Mouse (Mus musculus): ENCODE results near the gene Tmem206. TPM values are rescaled to one million over a fixed set of nuclear protein-coding genes. Genes with fewer than 3 reads are reported as not detected.

Tmem206 gene
- polyA plus RNA-seq, 1 experiment, result 20.2 TPM

DNA sequence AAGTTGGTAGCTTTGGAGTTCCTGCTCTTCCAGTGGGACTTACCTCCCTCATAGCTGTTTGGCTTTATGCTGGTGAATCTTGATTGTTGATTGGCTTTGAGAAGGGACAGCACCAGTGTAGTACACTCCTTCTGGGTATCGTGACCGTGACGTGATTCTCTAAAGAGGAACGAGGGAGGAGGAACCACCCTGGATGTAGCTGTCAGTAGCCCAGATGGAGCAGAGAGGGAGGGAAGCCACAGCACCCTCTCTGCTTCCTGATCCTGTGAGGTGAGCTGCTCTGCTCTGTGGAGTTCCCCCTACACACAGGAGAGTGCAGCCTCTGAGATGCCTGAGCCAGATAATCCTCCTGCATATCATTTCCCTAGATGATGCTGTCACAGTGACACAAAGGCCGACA lies 8.8 kb downstream of the Tmem206 start:
- peak overlapping the region; percentile 47 for H3K4me3 ChIP-seq (ENCODE audit: control insufficient read depth, low read depth, low read length)
- no peaks in the 10 kb centered on the region for H3K36me3 ChIP-seq (ENCODE audit: control insufficient read depth, insufficient read depth, low read length)
- H3K27me3 ChIP-seq (ENCODE audit: control insufficient read depth, insufficient read depth, low read length), result no peaks in the 10 kb centered on the region
- TF ChIP-seq POLR2A (IDR thresholded peaks at IDR 0.05; ENCODE audit: control insufficient read depth, low read depth, low read length), result no peak
- no peak for TF ChIP-seq CTCF (IDR thresholded peaks at IDR 0.05; ENCODE audit: control insufficient read depth, insufficient read depth, insufficient replicate concordance, low read depth, low read length)
- H3K4me1 ChIP-seq (ENCODE audit: control insufficient read depth, insufficient read depth, low read length), result peaks cover 2% of the 10 kb centered on the region; the same call in 1 of the 2 replicates
- no peak overlapping the region for H3K27ac ChIP-seq (ENCODE audit: control insufficient read depth, insufficient read depth, low read depth, low read length)

DNA sequence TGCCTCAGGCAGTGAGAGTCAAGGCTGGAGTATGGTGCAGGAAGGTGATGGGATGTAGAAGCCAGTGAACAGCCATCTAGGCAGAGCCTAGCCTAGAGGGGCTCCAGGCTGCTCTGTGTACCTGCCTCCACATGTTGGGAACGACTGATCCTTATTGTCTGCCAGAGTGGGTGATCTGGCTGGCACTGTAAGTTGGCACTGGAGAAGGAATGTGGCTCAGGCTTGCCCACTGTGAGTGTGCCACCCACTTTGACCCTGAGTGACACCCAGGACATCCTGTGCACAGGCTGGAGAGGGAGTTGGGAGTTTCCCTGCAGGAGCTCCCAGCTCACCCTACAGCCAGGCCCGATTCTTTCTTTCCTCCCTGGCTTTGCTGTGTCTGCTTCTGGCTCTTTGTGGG lies 14.2 kb downstream of the Tmem206 start:
- no peak overlapping the region for H3K4me3 ChIP-seq (ENCODE audit: control insufficient read depth, low read depth, low read length)
- TF ChIP-seq CTCF (IDR thresholded peaks at IDR 0.05; ENCODE audit: control insufficient read depth, insufficient read depth, insufficient replicate concordance, low read depth, low read length) (no peak), POLR2A (IDR thresholded peaks at IDR 0.05; ENCODE audit: control insufficient read depth, low read depth, low read length) (no peak)
- no peak overlapping the region for H3K27ac ChIP-seq (ENCODE audit: control insufficient read depth, insufficient read depth, low read depth, low read length)
- H3K4me1 ChIP-seq (ENCODE audit: control insufficient read depth, insufficient read depth, low read length), result no peaks in the 10 kb centered on the region
- no peaks in the 10 kb centered on the region for H3K27me3 ChIP-seq (ENCODE audit: control insufficient read depth, insufficient read depth, low read length)
- no peaks in the 10 kb centered on the region for H3K36me3 ChIP-seq (ENCODE audit: control insufficient read depth, insufficient read depth, low read length)

DNA sequence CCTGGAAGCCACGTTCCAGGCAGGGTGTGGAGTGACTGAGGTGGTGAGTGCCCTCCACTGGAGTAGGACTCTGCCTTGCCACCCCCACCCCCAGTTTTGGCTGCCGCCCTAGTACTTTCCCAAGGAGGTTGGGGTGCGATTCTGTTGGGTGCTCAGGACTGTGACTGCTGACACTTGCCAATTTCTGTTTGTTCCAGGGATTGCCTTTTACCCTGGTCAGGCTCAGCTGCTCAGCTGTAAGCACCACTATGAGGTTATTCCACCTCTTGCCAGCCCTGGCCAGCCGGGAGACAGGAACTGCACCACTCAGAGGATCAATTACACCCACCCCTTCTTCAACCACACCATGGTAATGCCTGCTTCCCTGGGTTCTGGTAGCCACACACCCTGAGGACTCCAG lies 14.8 kb downstream of the Tmem206 start:
- no peaks in the 10 kb centered on the region for H3K4me1 ChIP-seq (ENCODE audit: control insufficient read depth, insufficient read depth, low read length)
- no peak overlapping the region for H3K4me3 ChIP-seq (ENCODE audit: control insufficient read depth, low read depth, low read length)
- no peak overlapping the region for H3K27ac ChIP-seq (ENCODE audit: control insufficient read depth, insufficient read depth, low read depth, low read length)
- no peaks in the 10 kb centered on the region for H3K27me3 ChIP-seq (ENCODE audit: control insufficient read depth, insufficient read depth, low read length)
- no peaks in the 10 kb centered on the region; the same call in 1 of the 2 replicates for H3K36me3 ChIP-seq (ENCODE audit: control insufficient read depth, insufficient read depth, low read length)
- TF ChIP-seq POLR2A (IDR thresholded peaks at IDR 0.05; ENCODE audit: control insufficient read depth, low read depth, low read length) (no peak), CTCF (IDR thresholded peaks at IDR 0.05; ENCODE audit: control insufficient read depth, insufficient read depth, insufficient replicate concordance, low read depth, low read length) (no peak)

DNA sequence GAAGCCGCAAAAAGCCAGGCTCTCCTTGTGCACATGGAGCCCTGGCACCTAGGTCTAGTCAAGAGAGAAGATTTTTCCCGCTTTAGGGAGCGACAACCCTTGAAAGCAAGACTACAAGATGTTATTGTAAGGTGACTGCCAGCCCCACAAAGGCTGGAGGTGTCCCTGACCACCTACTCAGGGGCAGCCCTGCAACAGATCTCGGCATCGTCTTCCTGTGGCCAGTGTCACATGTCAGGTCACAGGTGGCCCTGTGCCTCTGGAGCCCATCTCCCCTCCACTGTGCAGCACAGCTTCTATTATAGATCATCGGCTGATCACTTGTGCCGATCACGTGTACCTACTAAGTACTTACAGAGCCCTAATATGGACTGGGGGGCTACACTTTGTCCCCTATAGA lies 21.9 kb downstream of the Tmem206 start:
- H3K27me3 ChIP-seq (ENCODE audit: control insufficient read depth, insufficient read depth, low read length), result no peaks in the 10 kb centered on the region
- no peak overlapping the region for H3K27ac ChIP-seq (ENCODE audit: control insufficient read depth, insufficient read depth, low read depth, low read length)
- no peaks in the 10 kb centered on the region; the same call in 1 of the 2 replicates for H3K36me3 ChIP-seq (ENCODE audit: control insufficient read depth, insufficient read depth, low read length)
- TF ChIP-seq POLR2A (IDR thresholded peaks at IDR 0.05; ENCODE audit: control insufficient read depth, low read depth, low read length), result no peak
- no peak for TF ChIP-seq CTCF (IDR thresholded peaks at IDR 0.05; ENCODE audit: control insufficient read depth, insufficient read depth, insufficient replicate concordance, low read depth, low read length)
- no peak overlapping the region for H3K4me3 ChIP-seq (ENCODE audit: control insufficient read depth, low read depth, low read length)
- H3K4me1 ChIP-seq (ENCODE audit: control insufficient read depth, insufficient read depth, low read length), result no peaks in the 10 kb centered on the region

DNA sequence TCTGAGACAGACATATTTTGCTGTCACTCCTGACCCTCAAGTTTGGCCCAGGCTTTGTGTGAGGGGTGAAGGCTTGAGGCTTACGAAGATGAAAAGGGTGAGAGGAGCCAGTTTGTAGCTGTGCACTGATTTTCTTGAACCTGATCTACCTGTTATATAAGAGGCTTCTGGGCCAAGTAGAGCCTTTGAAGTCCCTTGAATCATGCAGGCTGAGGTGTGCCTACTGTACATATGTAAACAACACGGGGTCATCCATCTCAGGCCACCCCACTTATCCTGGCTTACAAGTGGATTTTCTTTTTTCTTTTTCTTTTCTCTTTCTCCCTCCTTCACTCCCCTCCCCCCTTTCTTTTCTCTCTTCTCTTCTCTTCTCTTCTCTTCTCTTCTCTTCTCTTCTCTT lies 22.9 kb downstream of the Tmem206 start:
- no peak for TF ChIP-seq POLR2A (IDR thresholded peaks at IDR 0.05; ENCODE audit: control insufficient read depth, low read depth, low read length)
- no peak for TF ChIP-seq CTCF (IDR thresholded peaks at IDR 0.05; ENCODE audit: control insufficient read depth, insufficient read depth, insufficient replicate concordance, low read depth, low read length)
- H3K36me3 ChIP-seq (ENCODE audit: control insufficient read depth, insufficient read depth, low read length), result no peaks in the 10 kb centered on the region; the same call in 1 of the 2 replicates
- no peak overlapping the region for H3K4me3 ChIP-seq (ENCODE audit: control insufficient read depth, low read depth, low read length)
- no peak overlapping the region for H3K27ac ChIP-seq (ENCODE audit: control insufficient read depth, insufficient read depth, low read depth, low read length)
- no peaks in the 10 kb centered on the region for H3K4me1 ChIP-seq (ENCODE audit: control insufficient read depth, insufficient read depth, low read length)
- H3K27me3 ChIP-seq (ENCODE audit: control insufficient read depth, insufficient read depth, low read length), result no peaks in the 10 kb centered on the region

DNA sequence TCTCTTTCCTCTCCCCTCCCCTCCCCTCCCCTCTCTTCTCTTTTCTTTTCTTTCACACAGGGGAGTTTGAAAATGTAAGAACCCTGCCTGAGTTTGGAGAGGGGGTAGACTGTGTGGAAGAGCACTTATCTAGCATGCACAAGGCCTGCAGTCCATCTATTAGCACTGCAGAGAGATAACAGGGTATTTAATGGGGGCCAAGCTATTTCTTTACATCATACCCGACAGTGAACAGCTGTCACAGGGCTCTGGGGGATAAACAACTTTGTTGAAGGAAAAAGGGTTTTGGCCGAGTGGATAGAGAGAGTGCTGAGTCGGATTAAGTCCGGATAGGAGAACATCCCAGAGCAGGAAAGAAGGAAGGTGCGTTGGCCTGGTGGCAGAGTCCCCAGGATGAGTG lies 23.3 kb downstream of the Tmem206 start:
- H3K4me3 ChIP-seq (ENCODE audit: control insufficient read depth, low read depth, low read length), result no peak overlapping the region
- H3K4me1 ChIP-seq (ENCODE audit: control insufficient read depth, insufficient read depth, low read length), result no peaks in the 10 kb centered on the region
- no peaks in the 10 kb centered on the region; the same call in 1 of the 2 replicates for H3K36me3 ChIP-seq (ENCODE audit: control insufficient read depth, insufficient read depth, low read length)
- H3K27ac ChIP-seq (ENCODE audit: control insufficient read depth, insufficient read depth, low read depth, low read length), result no peak overlapping the region
- no peaks in the 10 kb centered on the region for H3K27me3 ChIP-seq (ENCODE audit: control insufficient read depth, insufficient read depth, low read length)
- no peak for TF ChIP-seq CTCF (IDR thresholded peaks at IDR 0.05; ENCODE audit: control insufficient read depth, insufficient read depth, insufficient replicate concordance, low read depth, low read length)
- TF ChIP-seq POLR2A (IDR thresholded peaks at IDR 0.05; ENCODE audit: control insufficient read depth, low read depth, low read length), result no peak

DNA sequence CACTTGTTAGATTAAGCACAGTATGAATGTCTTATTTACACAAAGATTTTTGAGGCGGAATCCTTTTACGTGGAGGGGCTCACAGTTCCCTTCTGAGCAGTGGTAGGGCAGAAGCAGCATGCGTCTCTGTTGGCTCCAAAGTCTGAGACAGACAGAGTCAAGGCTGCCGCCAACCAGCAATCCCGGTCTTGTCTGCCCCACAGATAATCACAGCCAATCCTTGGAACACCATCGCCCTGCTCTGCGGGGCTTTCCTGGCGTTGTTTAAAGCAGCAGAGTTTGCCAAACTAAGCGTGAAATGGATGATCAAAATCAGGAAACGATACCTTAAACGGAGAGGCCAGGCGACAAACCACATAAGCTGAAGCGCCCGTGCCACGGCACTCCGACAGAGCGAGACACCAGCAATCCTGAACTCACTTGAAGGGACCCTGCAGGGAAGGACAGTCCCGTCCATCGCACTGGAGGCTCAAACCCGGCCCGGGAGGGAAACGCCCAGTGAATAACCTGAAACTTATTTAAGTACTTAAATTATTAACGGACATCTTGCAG lies 23.9 kb downstream of the Tmem206 start:
- no peak overlapping the region for H3K4me3 ChIP-seq (ENCODE audit: control insufficient read depth, low read depth, low read length)
- no peaks in the 10 kb centered on the region for H3K4me1 ChIP-seq (ENCODE audit: control insufficient read depth, insufficient read depth, low read length)
- no peaks in the 10 kb centered on the region for H3K27me3 ChIP-seq (ENCODE audit: control insufficient read depth, insufficient read depth, low read length)
- H3K27ac ChIP-seq (ENCODE audit: control insufficient read depth, insufficient read depth, low read depth, low read length), result no peak overlapping the region
- H3K36me3 ChIP-seq (ENCODE audit: control insufficient read depth, insufficient read depth, low read length), result no peaks in the 10 kb centered on the region; the same call in 1 of the 2 replicates
- no peak for TF ChIP-seq POLR2A (IDR thresholded peaks at IDR 0.05; ENCODE audit: control insufficient read depth, low read depth, low read length)
- TF ChIP-seq CTCF (IDR thresholded peaks at IDR 0.05; ENCODE audit: control insufficient read depth, insufficient read depth, insufficient replicate concordance, low read depth, low read length), result no peak
